Mouse (Mus musculus) bone marrow macrophage, adult 2 months (primary cell): ENCODE measurements around the gene Dlg5. TPM values are rescaled to one million over a fixed set of nuclear protein-coding genes. Genes with fewer than 3 reads are reported as not detected.

ENCODE experiments used
- H3K27ac ChIP-seq: 2 replicates; pipeline ENCODE4 v1.5.1; 2012; ENCODE audit warnings: low read depth, low read length; ENCODE audit not compliant: insufficient read depth
- H3K4me1 ChIP-seq: 2 replicates; pipeline ENCODE4 v1.6.1; 2012; ENCODE audit warnings: low read length; ENCODE audit not compliant: control insufficient read depth, insufficient read depth
- H3K4me3 ChIP-seq: 2 replicates; pipeline ENCODE4 v1.5.1; 2012; ENCODE audit warnings: mild to moderate bottlenecking, low read length, moderate library complexity; ENCODE audit not compliant: insufficient read depth
- CTCF ChIP-seq: IDR thresholded peaks from 2 replicates; pipeline ENCODE4 v1.5.1; 2012; ENCODE audit warnings: low read depth, mild to moderate bottlenecking, low read length, moderate library complexity
- POLR2A ChIP-seq: IDR thresholded peaks from 2 replicates; pipeline ENCODE4 v1.6.1; 2012; ENCODE audit warnings: mild to moderate bottlenecking, low read depth, low read length, borderline replicate concordance
- polyA plus RNA-seq: library from polyadenylated mRNA; stranded (reverse); fragments of >200 nt; gene quantifications from 2 replicates; pipeline ENCODE4 v1.2.4, GENCODE M21; 2012; ENCODE audit not compliant: missing spikeins, insufficient read depth, insufficient read length

The Dlg5 gene
- polyA plus RNA-seq: 0.29 and 0.35 TPM in 2 replicates

DNA sequence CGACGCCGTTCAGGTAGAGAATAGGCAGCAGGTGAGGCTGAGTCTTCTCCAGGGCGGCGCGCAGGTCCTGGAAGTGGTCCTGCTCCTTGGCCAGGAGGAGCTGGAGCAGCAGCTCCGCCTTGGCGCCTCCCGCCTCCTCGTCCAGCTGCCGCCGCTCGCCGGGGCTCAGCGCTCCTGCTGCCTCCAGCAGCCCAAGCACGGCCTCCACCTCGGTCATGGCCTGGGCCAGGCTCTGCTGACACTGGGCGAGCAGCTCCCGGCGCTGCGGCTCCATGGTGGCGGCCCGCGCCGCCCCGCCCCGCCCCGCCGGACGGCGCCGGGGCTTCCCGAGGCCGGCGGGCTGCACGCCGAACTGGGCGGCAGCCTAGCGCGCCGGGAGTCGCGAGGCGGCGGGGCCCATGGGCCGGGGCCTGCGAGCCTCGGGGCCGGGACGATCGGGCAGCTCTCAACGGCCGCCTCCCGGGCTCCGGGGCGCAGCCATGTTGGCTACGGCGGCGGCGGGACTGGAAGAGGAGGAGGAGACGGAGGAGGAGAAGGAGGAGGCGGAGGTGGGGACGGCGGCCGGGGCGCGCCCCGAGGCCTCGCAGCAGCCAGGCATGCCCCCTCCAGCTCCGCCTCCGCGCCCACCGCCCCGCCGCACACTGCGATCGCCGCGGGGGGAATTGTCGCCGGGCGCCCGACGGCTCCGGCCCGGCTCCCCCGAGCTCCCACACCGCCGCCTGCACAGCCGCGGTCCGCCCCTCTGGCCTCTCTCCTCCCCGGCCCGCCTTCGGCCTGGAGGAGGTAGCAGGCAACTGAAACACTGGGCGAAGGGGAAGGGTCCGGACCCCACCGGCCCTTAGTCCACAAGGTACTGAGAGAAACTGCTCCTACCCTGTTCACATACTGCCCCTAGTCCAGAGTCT lies at the start of gene Dlg5:
Gene Dlg5, minus strand, starts transcription at position 744 of the 905 bp plus-strand sequence.
- Histone ChIP-seq H3K4me1 (no peaks in the 10 kb centered on the region), H3K4me3 (peak within 1 kb of the TSS; percentile 20), H3K27ac (no peak within 1 kb of the TSS)
- no peak for TF ChIP-seq POLR2A
- no peak for TF ChIP-seq CTCF

DNA sequence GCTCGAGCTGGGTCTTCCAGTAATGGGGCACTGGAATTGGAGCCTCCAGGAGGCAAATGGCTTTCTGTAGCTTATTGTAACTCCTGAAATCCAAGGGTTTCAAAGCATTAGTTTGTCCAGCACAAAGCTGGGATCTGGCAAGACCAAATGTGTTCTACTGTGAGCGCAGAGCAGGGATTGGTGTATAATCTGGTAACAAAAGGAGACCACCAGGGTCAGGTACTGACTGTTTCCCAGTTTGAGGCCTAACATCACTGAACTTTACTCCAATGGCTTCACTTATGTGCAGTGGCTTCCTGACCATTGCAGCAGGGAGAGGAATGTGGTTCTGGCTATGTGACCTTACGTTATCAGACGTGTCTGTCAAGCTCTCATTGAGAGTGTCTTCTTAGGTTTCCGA lies 47.9 kb upstream of the Dlg5 start:
- Histone ChIP-seq H3K4me1 (no peaks in the 10 kb centered on the region), H3K27ac (no peak overlapping the region), H3K4me3 (no peak overlapping the region)
- TF ChIP-seq POLR2A (no peak), CTCF (no peak)

- no peak within 1 kb of the TSS for H3K27ac ChIP-seq
- no peak for TF ChIP-seq POLR2A
- no peak for TF ChIP-seq CTCF
- no peaks in the 10 kb centered on the region for H3K4me1 ChIP-seq
- H3K4me3 ChIP-seq: no peak within 1 kb of the TSS
Measured at GRCm38 (mm10) chr14:24292914-24293313, 47.2 kb upstream of the Dlg5 start, which contains the start of gene E330034G19Rik. TSS of gene E330034G19Rik (plus strand) at chr14:24293214.

DNA sequence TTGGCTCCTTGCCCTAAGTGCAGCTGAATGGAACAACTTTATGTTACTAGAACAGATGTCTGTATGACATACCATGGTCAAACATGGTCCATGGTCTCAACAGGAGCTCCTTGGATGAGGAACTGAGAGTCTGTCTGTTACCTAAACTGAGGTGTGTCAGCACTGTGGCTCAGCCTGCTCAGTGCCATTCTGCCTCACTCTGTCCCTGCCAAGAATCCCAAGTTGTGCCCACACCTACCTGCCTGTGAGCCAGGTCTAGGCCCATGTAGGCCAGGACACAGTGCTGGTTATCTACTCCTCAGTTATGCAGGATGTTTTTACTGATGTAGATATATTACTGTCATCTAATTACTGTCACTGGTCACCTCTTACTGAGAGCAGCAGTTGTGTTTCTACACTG lies 45.0 kb upstream of the Dlg5 start:
- Histone ChIP-seq H3K4me1 (no peaks in the 10 kb centered on the region), H3K27ac (no peak overlapping the region), H3K4me3 (no peak overlapping the region)
- TF ChIP-seq CTCF (no peak), POLR2A (no peak)

DNA sequence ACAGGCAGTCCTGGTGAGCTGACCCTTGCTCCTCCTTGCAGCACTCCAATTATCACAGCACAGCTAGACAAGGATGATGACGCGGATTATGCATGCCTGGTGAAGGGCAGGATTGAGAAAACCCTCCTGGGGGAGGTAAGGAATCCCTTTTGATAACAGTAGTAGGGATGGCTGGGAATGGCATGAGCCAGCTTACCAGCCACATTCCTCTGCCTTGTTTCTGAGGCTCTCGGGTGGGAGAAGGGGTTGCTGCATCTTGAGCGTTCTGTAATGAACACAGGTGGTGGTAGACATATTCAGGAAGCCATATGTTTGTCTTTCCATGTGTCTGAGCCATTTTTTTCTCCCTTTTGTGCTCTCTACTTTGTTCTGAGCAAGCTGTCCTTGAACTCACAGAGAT lies 40.4 kb upstream of the Dlg5 start:
- TF ChIP-seq POLR2A (no peak), CTCF (no peak)
- no peaks in the 10 kb centered on the region for H3K4me1 ChIP-seq
- no peak overlapping the region for H3K4me3 ChIP-seq
- no peak overlapping the region for H3K27ac ChIP-seq

- no peak for TF ChIP-seq CTCF
- TF ChIP-seq POLR2A: no peak
- Histone ChIP-seq H3K4me1 (no peaks in the 10 kb centered on the region), H3K27ac (no peak overlapping the region), H3K4me3 (no peak overlapping the region)
Measured at GRCm38 (mm10) chr14:24282276-24282675, 36.6 kb upstream of the Dlg5 start.

GRCm38 (mm10) chr14:24281278-24281677 lies 35.6 kb upstream of the Dlg5 start:
- H3K4me3 ChIP-seq: no peak overlapping the region
- no peak overlapping the region for H3K27ac ChIP-seq
- no peak for TF ChIP-seq CTCF
- no peak for TF ChIP-seq POLR2A
- H3K4me1 ChIP-seq: no peaks in the 10 kb centered on the region

DNA sequence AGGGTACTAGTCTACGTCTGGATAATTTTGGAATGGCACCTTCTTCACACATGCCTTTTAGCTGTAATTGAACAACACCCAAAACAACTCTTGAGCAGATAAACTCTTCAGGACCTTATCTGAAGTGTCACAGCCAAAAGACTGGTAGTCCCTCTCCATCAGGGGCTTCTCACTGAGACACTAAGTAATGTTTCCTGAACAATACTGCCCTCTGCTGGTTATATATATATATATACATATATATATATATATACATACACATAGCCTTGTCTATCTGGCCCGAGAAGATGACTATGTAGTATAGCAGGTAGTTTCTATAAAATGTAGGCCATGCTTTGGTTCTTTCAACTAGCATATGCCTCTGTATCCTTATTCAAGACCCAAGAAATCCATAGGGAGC lies 29.8 kb upstream of the Dlg5 start:
- Histone ChIP-seq H3K4me3 (no peak overlapping the region), H3K27ac (no peak overlapping the region), H3K4me1 (no peaks in the 10 kb centered on the region)
- TF ChIP-seq POLR2A (no peak), CTCF (no peak)

DNA sequence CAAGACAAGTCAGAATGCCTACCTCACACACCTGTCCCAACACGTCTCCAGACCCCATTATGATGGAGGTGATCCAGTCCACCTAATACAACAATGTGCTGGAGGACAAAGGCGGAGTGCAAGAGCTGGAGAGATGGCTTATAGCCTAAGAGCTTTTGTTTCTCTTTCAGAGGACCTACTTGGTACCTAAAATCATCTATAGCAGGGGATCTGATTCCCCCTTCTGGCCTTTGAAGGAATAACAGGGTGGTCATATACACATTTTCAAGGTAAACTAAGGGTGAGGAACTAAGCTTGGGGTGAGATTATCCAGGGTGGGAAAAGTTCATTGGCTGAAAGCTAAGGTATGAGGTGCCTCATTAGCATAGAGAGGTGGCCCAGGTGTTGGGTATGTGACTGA lies 27.9 kb upstream of the Dlg5 start:
- Histone ChIP-seq H3K4me3 (no peak overlapping the region), H3K4me1 (no peaks in the 10 kb centered on the region), H3K27ac (no peak overlapping the region)
- no peak for TF ChIP-seq CTCF
- TF ChIP-seq POLR2A: no peak

- no peak overlapping the region for H3K27ac ChIP-seq
- TF ChIP-seq CTCF (no peak), POLR2A (no peak)
- no peaks in the 10 kb centered on the region for H3K4me1 ChIP-seq
- no peak overlapping the region for H3K4me3 ChIP-seq
Measured at GRCm38 (mm10) chr14:24269571-24269970, 23.9 kb upstream of the Dlg5 start.
